Mouse (Mus musculus) activated CD4-positive, CD25-positive, alpha-beta regulatory T cell, adult 4 months (primary cell): Measurements from ENCODE around the gene Fam83g. TPM values are rescaled to one million over a fixed set of nuclear protein-coding genes. Genes with fewer than 3 reads are reported as not detected.
A peak's percentile ranks its signal among the peaks of the same experiment; 100 is the strongest.

Experiments used
- ATAC-seq: one replicate; pipeline ENCODE4 v1.8.0; 2017
- polyA plus RNA-seq, 2 experiments: library from polyadenylated mRNA; unstranded; fragments of 100-300 nt; shearing (Covaris generic); gene quantifications; one replicate each; pipeline ENCODE4 v1.2.1; 2017

The Fam83g gene
- polyA plus RNA-seq, 2 experiments from 2014 or later, result 0.24 to 0.40 TPM

DNA sequence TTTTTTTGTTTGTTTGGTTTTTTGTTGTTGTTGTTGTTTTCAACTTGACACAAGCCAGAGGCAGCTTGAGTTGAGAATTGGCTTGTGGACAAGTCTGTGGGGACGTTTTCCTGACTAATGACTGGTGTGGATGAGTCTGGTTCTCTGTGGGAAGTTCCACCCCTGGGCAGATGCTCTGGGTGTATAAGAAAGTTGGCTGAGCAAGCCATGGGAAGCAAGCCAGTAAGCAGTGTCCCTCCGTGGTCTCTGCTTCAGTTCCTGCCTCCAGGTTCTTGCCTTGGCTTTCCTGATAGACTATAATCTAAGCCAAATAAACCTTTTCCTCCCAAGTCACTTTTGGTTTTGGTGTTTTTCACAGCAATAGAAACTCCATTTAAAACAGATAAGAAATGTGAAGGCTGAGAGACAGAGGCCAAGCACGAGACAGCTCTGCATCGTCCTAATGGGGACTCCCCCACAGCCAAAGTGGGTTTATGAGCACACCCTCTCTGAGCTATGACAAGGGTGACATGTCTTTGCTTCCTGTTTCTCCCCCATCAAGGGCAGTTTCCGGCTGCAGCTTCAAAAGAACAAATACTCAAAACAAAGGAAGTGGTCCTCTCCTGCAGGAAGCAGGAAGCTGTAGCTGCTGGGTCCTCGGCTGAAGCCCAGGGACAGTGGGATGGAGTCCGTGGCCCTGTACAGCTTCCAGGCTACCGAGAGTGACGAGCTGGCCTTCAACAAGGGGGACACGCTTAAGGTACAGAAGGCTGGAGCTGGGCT, 31.0 kb upstream of the Fam83g start, which contains the start of gene Grap:
Gene Grap (plus strand): TSS at position 580 of the 762 bp plus-strand sequence.
- peak; percentile 92 for ATAC-seq

DNA sequence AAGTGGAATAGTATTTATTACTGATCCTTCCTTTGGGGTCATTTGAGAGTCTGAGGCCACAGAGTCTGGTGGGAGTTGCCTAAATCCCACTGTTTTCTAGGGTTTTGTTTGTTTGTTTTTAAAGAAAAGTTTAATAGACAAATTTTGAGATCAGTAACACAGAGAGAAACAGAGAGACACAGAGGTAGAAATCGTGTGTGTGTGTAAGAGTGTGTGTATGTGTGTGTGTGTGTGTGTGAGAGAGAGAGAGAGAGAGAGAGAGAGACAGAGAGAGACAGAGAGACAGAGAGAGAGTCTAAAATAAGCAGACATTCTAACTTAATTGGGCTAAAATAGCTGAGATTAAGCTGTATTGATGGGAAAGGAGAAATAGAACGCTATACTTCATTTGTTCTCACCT, 30.3 kb upstream of the Fam83g start:
- ATAC-seq, result no peak

DNA sequence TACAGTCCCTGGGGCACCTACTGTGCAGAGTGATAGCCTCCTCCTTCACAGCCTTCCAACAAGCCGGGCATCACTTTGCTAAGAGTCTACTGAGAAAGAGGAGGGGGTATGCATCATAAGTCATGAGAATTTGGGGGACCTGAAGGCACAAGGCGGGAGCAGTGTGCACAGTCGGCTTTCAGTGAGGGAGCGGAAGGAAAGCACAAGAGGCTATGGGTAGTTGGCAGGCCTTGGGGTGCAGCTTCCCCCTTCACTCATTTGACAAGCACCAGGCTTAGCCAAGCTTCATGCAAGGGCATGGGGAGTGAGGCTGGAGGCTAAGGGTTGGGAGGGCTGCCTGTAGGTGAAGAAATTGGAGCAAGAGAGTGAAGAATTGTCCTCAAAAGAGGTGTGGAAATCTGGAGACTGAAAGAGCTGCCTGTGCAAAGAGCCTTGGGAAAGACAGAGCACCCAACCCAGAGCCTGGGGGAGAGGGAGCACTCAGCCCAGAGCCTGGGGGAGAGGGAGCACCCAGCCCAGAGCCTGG, 29.0 kb upstream of the Fam83g start:
- ATAC-seq, result no peak

DNA sequence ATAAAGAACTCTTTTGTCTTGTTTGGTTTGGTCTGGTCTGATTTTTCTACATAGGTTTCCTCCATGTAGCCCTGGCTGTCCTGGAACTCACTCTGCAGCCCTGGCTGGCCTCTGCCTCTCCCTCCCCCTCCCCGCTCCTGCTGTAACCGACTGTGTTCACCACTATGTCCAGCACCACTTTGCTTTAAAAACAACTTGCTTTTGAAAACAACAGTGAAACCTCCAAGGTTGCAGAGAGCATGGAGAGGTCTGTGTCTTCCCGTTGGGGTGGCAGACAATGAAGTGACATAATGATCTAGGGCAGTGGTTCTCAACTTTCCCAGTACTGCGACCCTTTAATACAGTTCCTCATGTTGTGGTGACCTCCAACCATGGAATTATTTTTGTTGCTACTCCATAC, 28.2 kb upstream of the Fam83g start:
- no peak for ATAC-seq

DNA sequence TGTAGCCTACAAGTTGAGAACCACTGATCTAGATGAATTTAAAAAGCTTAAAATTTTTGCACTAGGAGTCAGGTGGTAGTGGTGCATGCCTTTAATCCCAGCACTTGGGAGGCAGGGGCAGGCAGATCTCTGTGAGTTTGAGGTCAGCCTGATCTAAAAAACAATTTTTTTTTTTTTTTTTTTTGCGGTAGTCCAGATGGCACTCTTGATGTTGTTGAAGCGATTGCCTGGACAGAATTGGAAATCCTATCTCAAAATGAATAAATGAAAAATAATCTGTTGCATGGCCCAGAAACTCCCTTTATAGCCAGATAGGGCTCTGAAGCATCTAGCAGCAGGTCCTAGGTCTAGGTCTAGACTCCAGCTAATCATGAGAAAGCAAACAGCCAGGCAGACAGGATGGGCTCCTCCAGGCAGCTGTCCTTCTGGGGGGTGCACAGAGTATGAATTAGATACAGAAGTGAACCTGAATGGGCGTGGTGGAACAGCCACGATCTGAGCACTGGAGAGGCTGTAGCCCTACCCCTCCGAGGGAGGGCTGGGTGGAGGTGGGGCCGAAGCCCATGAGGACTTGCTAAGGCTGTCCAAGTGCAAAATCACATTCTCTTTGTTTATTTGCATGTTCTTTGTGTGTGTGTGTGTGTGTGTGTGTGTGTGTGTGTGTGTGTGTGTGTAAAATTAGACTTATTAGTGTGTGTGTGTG, 27.6 kb upstream of the Fam83g start:
- ATAC-seq, result no peak

DNA sequence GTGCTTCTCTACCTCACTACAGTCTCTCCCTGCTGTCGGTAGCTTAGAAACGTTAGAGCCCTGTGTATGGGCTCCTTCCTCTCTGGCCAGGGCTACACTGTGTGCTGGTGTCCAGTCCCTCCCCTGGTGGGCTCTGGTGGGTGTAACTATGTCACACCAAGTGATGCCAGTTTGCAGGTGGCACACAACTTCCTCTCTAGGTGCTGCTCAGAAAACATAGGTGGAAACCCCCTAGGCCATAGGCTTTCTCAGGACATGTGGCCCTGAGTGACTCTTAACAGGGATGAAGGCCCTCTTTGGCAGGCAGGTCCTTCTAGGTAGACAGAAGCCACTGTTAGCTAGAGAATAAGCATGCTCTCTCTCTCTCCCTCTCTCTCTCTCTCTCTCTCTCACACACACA, 26.5 kb upstream of the Fam83g start:
- ATAC-seq, result no peak

DNA sequence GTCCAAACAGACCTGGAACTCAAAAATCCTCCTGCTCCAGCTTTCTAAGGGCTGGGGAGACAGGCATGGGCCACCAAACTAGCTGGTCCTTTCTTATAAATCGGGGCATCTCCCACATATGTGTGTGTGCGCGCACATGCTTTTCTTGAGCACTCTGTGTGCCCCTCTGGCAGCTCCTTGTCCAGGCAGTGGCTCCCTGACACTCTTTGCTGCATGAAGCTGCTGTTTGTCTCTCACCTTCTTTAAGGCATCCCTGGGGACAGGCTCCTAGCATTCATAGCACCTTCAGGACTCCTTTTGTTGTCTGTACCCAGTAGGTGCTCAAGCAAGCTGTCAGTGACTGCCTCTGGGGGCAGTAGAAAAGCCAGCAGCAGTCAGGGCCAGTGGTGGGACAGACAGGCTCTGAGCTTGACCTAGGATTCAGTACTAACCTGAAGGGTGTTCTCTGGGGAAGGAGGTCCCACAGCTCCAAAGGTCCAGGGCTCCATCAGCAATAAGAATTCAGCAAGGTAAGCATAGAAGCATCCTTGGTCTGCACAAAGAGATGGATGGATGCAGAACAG, 25.4 kb upstream of the Fam83g start:
- ATAC-seq, result no peak

DNA sequence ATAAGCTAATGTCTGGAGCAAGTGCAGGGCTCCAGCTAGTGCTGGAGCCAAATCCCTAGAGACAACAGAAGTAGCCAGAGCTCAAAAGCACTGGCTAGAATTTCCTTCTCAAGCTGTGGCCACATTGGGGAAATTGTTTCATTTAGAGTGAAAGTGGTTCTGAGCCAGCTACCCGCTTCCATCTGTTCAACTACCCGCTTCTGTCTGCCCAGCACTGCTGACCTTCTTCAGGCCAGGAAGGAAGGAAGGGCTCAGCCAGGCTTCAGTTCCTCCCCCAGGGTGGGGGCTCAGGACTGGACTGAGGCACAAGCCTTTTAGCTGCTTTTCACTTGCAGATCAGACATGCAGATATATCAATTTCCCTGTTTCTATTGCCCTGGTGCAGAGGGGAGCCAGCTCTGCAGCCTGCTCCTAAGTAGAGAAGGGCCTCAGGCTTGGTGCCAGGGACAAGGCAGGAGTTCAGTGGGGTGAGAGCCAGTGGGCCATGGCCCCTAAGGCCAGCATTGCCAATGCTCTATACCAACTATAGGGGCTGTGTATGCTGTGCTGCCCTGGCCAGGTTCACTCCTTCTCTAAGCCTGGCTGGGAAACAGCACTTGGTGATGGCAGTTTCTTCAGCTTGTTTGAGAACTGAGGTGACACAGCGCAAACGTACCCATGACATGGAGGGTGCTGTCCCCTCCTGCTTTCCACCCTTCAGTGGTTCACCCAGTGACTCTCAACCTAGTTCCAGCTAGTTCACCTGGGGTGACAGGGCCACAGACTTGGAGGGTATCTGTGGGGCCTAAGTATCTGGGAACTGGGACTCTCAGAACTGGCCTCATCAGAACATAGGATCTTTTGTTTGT, 24.7 kb upstream of the Fam83g start:
- no peak for ATAC-seq

DNA sequence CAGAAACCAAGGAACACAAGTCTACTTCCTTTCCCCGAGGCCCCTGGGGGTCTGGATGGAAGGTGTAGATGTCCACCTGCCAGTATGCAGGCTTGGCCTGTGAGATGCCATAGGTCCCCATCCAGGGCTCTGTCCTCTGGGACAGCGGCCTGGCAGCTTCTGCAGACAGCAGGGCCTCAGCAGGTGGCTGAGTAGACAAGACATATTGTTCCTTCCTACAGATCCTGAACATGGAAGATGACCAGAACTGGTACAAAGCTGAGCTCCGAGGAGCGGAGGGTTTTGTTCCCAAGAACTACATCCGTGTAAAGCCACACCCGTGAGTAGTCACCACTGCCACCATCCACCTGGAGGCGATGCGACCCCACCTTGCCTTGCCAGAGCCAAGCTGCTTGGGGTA, 23.9 kb upstream of the Fam83g start:
- no peak for ATAC-seq

DNA sequence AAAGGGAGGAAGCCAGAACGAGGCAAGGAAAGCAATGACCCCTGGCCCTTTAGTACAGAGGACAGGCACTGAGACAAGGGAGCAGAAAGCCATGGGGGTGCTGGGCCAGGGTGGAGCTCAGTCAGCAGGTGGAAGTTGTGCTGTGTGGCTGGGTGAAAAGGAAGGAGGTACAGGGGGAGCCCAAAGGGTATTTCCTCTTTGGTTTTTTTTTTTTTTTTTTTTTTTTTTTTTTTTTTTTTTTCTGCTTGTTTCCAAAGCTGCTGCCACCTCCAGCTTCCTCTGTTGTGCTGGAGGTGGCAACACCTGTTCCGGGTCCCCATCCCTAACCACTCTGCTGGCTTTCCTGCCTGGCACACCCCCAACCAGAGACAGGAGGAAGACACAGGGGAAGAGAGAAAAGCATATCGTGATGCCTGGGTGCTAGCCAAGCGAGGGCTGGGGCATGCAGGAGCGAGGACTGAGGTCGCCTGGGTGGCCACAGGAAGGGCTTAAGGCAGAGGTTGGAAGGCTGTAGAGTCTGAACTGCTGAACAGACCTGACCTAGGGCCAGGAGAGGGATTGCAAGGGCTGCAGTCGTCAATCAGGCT, 23.0 kb upstream of the Fam83g start:
- ATAC-seq, result peak; percentile 75

DNA sequence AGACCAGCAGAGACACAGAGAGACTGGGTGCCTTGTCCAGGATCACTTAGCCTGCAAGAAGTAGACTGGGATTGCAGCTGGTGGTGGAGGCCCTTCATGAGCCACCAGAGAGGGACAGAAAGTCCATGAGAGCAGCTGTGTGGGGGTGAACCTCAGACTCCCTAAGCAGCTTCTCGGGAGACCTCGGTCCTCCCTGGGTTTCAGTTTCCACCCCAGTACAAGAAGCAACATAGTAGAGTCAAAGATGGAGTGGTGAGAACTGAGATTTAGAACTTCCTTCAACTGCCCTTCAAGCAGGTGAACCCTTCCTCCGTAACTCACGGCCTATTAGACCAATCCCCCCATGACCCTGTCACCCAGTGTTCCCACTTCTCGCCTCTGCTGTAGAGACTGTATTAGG, 21.7 kb upstream of the Fam83g start:
- no peak for ATAC-seq

DNA sequence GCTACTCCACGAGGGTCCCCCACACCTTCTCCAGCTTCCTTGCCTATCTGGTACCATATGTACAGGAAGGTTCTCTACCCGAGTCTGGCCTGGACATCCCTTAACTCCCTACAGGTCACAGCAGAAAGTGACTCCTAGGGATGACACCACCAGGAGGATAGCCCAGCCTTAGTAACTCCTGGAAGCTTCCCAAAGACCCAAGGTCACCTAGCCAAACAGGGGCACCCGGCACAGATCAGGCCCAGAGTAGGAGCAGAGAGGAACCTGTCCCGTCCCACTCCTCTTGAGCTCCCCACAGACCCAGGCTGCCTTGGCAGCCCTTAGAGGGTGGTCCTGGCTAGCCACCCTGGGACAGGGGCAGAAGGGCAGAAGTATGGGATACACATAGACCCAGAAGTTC, 18.5 kb upstream of the Fam83g start:
- ATAC-seq, result no peak

DNA sequence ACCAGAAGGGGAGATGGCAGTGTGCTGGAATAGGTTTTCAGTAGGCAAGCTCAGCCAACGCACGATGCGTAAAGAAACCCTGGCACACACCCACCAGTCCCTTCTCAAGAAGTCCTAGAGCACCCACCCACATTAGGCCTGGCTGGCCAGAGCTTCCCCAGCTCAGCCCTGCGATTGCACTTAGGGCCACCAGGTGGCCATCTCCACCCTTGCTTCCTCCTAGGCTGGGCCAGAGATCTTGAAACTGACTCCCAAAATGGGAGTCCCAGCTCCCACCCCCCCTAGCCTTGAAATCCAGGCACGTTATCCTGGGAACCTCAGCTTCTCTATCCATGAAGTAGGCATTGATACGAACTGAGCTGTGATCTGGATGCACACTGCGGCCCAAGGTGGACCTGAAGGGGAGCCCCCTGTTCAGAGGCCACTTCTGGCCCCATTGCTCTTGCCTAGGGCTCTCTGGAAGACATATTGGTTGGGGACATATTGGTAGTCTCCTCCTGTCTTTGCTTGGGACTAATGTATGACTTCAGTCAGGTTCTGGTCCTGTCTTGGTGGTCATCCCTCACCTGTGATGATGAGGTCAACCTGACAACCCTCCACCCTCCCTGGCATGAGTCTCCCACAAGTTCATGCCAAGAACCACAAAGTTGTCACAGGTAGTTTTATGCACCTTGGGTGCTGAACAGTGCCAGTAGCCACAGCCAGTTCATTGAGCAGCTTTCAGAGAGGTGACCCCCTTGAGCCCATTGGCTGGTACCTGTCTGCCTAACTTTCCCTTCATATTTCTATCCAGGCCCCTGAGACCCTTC, 17.7 kb upstream of the Fam83g start:
- ATAC-seq, result no peak

DNA sequence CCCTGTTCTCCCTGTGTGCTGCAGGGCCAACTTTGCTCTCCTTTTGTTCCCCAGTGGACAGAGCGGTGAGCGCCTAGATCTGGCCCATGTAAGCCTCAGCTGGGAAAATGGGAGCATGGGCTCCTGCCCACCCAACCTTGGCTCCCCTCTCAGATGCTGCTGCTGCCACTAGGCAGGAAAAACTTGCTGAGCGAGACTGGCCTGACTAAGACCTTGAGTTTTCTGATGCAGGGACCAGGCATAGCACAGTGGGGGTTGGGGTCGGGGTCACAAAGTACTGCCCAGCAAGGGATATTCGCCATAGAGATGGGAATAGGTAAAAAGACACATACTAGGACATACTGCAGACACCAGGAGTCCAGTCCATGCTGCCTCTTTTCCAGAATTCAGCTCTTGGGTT, 16.6 kb upstream of the Fam83g start:
- no peak for ATAC-seq

DNA sequence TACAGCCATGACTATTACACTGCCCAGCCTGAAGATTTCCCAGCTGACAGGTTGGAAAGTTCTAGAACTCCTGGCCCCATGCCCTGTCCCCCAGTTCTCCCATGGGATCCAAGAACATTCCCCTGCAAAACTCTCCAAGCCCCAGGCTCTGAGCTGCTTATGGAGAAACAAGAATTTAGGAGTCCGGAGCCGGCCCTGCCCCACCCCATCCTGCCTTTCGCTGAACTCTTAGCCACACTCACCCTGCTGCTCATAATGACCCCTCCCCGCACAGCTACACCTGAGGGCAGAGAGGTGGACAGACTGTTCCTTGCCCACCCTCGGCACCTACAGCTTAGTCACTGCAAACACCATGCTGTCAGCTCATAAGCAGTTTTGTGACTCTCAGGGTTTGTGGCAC, 16.1 kb upstream of the Fam83g start:
- ATAC-seq, result no peak

DNA sequence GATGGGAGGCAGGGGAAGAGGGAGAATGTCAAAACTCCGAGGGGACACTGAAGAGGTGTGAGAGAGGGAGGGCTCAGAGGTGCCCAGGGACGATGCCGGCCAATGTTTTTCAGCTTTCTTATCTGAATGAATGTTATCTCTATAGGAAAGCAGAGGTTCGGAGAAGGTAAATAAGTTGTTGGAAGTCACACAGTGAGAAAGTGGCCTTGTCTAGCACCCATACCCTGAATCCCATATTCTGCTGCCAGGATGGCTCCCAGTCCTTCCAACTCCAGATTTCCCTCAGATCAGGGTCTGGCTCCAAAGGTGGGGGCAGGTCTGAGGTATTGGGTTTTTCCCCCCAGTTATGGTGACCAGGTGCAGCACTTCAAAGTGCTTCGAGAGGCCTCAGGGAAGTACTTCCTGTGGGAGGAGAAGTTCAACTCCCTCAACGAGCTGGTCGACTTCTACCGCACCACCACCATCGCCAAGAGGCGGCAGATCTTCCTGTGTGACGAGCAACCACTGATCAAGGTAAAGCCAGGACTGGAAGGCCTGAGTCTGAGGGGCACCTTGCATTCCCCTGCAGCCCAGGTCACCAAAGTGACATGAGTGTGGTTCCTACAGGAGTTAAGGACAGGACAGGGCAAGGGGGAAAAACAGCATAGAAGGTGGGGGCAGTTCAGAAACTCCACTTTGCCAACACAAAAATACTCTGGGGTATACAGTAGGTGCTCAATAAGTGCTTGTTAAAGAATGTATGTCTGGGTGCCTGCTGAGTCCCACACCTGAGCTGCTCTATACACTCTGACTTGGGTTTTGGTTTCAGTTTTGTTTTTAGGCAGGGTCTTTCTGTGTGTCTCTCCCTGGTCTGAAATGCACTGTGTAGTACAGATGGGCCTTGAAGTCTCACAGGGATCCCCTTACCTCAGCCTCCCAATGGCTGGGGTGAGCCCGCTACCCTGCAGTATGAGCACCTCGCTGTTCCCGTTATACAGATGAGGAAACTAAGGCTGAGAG, 14.1 kb upstream of the Fam83g start:
- ATAC-seq, result peak; percentile 70

DNA sequence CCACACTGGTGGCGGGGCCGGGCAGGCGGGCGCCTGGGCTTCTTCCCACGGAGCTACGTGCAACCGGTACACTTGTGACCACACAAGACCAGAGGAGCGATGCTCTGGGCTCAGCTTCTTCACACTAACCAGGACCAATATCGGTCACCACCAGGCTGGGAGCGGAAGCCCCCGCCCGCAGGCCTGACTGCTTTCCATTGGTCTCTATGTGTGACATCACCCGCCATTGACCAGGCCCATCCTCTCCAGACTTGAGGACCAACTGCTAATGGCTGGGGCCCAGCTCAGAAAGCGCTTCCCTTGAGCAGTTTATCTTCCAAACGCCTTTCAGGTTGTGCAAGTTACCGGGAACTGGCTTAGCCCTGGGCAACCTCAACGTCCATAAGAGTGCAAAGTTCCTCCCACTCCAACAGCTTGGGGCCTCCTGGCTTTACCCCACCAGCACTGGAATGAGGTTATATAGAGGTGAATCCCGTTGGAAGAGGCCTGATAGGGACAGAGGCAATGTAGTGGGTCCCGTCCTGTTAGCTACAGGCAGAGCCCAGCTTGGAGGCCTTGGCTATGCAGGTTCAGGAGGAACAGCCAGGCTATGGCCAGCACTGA, 12.0 kb upstream of the Fam83g start:
- no peak for ATAC-seq

DNA sequence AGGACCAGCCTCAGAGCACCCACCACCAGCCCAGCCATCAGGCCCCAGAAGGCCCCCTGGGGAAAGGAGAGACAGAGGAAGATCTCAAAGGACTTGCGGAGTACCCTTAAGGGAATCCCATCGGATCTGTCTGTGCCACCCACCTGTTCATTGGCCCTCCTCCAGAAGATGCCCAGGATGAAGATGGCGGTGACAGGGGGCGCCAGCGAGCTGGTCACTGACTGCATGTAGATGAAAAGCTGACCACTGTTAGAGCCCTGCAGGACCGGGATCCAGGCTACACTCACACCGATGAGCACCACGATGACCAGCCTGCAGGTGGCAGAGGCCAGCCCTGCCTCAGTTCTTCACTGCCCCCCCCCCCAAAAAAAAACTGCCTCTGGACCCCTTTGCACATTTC, 10.2 kb upstream of the Fam83g start:
- no peak for ATAC-seq

DNA sequence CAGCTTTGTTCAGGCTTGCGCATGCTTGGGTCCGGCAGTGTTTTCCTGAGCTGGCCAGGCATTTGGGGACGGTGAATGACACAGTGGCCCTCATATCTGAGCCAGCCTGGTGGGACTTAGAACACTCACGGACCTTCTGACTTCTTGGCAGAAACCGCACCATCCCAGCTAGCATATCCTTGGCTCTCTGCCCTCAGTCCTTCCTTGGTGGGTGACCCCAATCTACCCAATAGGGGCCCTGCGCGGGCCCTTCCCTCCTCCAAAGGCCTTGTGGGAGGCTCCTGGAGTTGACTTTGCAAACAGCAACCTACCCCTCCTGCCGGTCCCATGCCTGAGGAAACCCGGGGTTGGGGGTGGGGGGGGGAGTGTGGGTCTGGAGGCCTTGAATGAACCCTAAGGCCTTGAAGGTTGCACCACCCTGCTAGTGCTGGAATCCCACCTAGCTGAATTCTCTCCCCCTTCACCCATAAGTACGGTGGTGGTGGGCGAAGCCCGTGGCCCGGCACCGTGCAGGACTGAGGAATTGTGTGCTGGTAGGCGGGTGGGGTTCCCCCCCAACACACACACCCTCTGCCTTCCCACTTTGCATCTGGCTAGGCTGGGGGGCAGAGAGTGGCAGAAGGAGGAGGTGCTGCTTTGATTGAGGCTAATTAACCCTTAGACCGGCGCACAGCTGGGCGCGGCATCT, 9.6 kb upstream of the Fam83g start:
- ATAC-seq, result no peak
